8 mouse cellular contexts compared by ENCODE assay signal in genomic region chr5:64265145-64265544, GRCm38 (mm10).
DNase-seq lines count a peak whose midpoint lies in the region; ATAC-seq and TF ChIP-seq lines count a peak whose summit lies in the region.

No protein-coding gene starts in this region.

- no peak for TF ChIP-seq EP300 in ES-Bruce4 (IDR thresholded peaks at IDR 0.05; ENCODE audit: insufficient read depth, low read depth, low read length)

- WGBS in forebrain, embryonic 14.5 days = 17% methylated on average over 3 of the region's 3 CpGs
- 36% methylated on average over 3 of the region's 3 CpGs for WGBS in forebrain, embryonic 15.5 days
- WGBS in limb, embryonic 14.5 days = 30% methylated on average over 3 of the region's 3 CpGs
- 37% methylated on average over 3 of the region's 3 CpGs for WGBS in limb, embryonic 10.5 days
- WGBS in midbrain, postnatal 0 days = 30% methylated on average over 3 of the region's 3 CpGs

- no peaks in the 10 kb centered on the region for H3K36me3 ChIP-seq in forebrain, embryonic 14.5 days (ENCODE audit: control insufficient read depth, insufficient read depth, low read length)
- no peaks in the 10 kb centered on the region for H3K36me3 ChIP-seq in forebrain, embryonic 15.5 days
- peaks cover 10% of the 10 kb centered on the region for H3K36me3 ChIP-seq in limb, embryonic 14.5 days (ENCODE audit: control insufficient read depth, insufficient read depth, low read length)
- H3K36me3 ChIP-seq in limb, embryonic 10.5 days = peaks cover 19% of the 10 kb centered on the region
- no peaks in the 10 kb centered on the region for H3K36me3 ChIP-seq in ES-Bruce4 (ENCODE audit: control insufficient read depth, insufficient read depth, low read length, poor library complexity, severe bottlenecking)
- H3K36me3 ChIP-seq in midbrain, postnatal 0 days (ENCODE audit: insufficient read depth, low read length) = no peaks in the 10 kb centered on the region

- no peak overlapping the region for H3K4me2 ChIP-seq in forebrain, embryonic 14.5 days (ENCODE audit: low read length)
- H3K4me2 ChIP-seq in forebrain, embryonic 15.5 days (replicated peaks) = no peak overlapping the region
- no peak overlapping the region for H3K4me2 ChIP-seq in limb, embryonic 14.5 days (replicated peaks; ENCODE audit: low read depth, low read length, severe bottlenecking)
- H3K4me2 ChIP-seq in midbrain, postnatal 0 days (ENCODE audit: low read depth, low read length, poor library complexity, severe bottlenecking) = no peak overlapping the region

- ATAC-seq in forebrain, embryonic 14.5 days = peak; percentile 48; the same call in 1 of the 2 replicates
- no peak for ATAC-seq in forebrain, embryonic 15.5 days (replicated peaks)
- no peak for ATAC-seq in limb, embryonic 14.5 days (ENCODE audit: low FRiP score, low read depth)
- ATAC-seq in granulocyte monocyte progenitor cell, adult 5-6 weeks (replicated peaks; ENCODE audit: poor library complexity, severe bottlenecking) = peak; percentile 85
- ATAC-seq in midbrain, postnatal 0 days (ENCODE audit: low FRiP score) = no peak
- ATAC-seq in erythroid progenitor cell, adult 5-6 weeks (replicated peaks; ENCODE audit: low FRiP score, poor library complexity, severe bottlenecking) = no peak

- no peaks in the 10 kb centered on the region for H3K27me3 ChIP-seq in forebrain, embryonic 14.5 days (replicated peaks; ENCODE audit: control insufficient read depth, insufficient read depth, low read length)
- no peaks in the 10 kb centered on the region for H3K27me3 ChIP-seq in forebrain, embryonic 15.5 days
- no peaks in the 10 kb centered on the region for H3K27me3 ChIP-seq in limb, embryonic 14.5 days (ENCODE audit: control insufficient read depth, insufficient read depth, low read length)
- H3K27me3 ChIP-seq in limb, embryonic 10.5 days (ENCODE audit: low read depth, poor library complexity, severe bottlenecking) = no peaks in the 10 kb centered on the region
- no peaks in the 10 kb centered on the region for H3K27me3 ChIP-seq in ES-Bruce4 (ENCODE audit: control insufficient read depth, insufficient read depth, low read length, poor library complexity, severe bottlenecking)
- no peaks in the 10 kb centered on the region for H3K27me3 ChIP-seq in midbrain, postnatal 0 days (ENCODE audit: insufficient read depth, low read length)

- DNase-seq in forebrain, embryonic 14.5 days (ENCODE audit: low spot score) = peak; percentile 53
- DNase-seq in limb, embryonic 14.5 days (ENCODE audit: low spot score) = peak; percentile 56
- no peak for DNase-seq in limb, embryonic 10.5 days (ENCODE audit: low spot score)
- peak; percentile 38 for DNase-seq in midbrain, postnatal 0 days (ENCODE audit: low spot score)

- no peaks in the 10 kb centered on the region for H3K9me3 ChIP-seq in forebrain, embryonic 14.5 days (replicated peaks; ENCODE audit: control insufficient read depth, low read length)
- H3K9me3 ChIP-seq in forebrain, embryonic 15.5 days = no peaks in the 10 kb centered on the region
- H3K9me3 ChIP-seq in limb, embryonic 14.5 days (ENCODE audit: control insufficient read depth, low read length) = no peaks in the 10 kb centered on the region
- H3K9me3 ChIP-seq in limb, embryonic 10.5 days (replicated peaks) = no peaks in the 10 kb centered on the region
- H3K9me3 ChIP-seq in ES-Bruce4 (replicated peaks; ENCODE audit: control insufficient read depth, insufficient read depth, low read length, poor library complexity, severe bottlenecking) = no peaks in the 10 kb centered on the region
- H3K9me3 ChIP-seq in midbrain, postnatal 0 days (ENCODE audit: low read length) = no peaks in the 10 kb centered on the region

- TF ChIP-seq CTCF in ES-Bruce4 (IDR thresholded peaks at IDR 0.05; ENCODE audit: low read depth, low read length) = peak; percentile 15
- peak; percentile 65 for TF ChIP-seq CTCF in midbrain, postnatal 0 days (IDR thresholded peaks at IDR 0.05)

- no peak overlapping the region for H3K27ac ChIP-seq in forebrain, embryonic 14.5 days (ENCODE audit: low read depth, low read length)
- H3K27ac ChIP-seq in forebrain, embryonic 15.5 days (replicated peaks) = no peak overlapping the region
- no peak overlapping the region for H3K27ac ChIP-seq in limb, embryonic 14.5 days (replicated peaks; ENCODE audit: low read depth, low read length)
- no peak overlapping the region for H3K27ac ChIP-seq in limb, embryonic 10.5 days
- no peak overlapping the region for H3K27ac ChIP-seq in ES-Bruce4 (ENCODE audit: insufficient read depth, low read length)
- H3K27ac ChIP-seq in midbrain, postnatal 0 days (ENCODE audit: low read depth, low read length) = no peak overlapping the region

- no peak overlapping the region for H3K9ac ChIP-seq in forebrain, embryonic 14.5 days (ENCODE audit: low read length)
- H3K9ac ChIP-seq in forebrain, embryonic 15.5 days (replicated peaks) = no peak overlapping the region
- H3K9ac ChIP-seq in limb, embryonic 14.5 days (ENCODE audit: low read depth, low read length, severe bottlenecking) = no peak overlapping the region
- no peak overlapping the region for H3K9ac ChIP-seq in ES-Bruce4 (ENCODE audit: low read depth, poor library complexity, severe bottlenecking)
- H3K9ac ChIP-seq in midbrain, postnatal 0 days (replicated peaks; ENCODE audit: low read length, poor library complexity, severe bottlenecking) = no peak overlapping the region

- no peak for TF ChIP-seq POLR2A in limb, embryonic 14.5 days (IDR thresholded peaks at IDR 0.05; ENCODE audit: borderline replicate concordance, extremely low read depth, insufficient read depth, insufficient read length)
- TF ChIP-seq POLR2A in ES-Bruce4 (IDR thresholded peaks at IDR 0.05; ENCODE audit: insufficient read depth, low read length) = no peak

- H3K4me3 ChIP-seq in forebrain, embryonic 14.5 days (ENCODE audit: low read depth, low read length) = no peak overlapping the region
- no peak overlapping the region for H3K4me3 ChIP-seq in forebrain, embryonic 15.5 days
- no peak overlapping the region for H3K4me3 ChIP-seq in limb, embryonic 14.5 days (replicated peaks; ENCODE audit: low read length)
- H3K4me3 ChIP-seq in limb, embryonic 10.5 days = no peak overlapping the region
- no peak overlapping the region for H3K4me3 ChIP-seq in ES-Bruce4 (ENCODE audit: low read depth, low read length)
- H3K4me3 ChIP-seq in midbrain, postnatal 0 days (ENCODE audit: low read depth, low read length) = no peak overlapping the region

- no peaks in the 10 kb centered on the region for H3K4me1 ChIP-seq in forebrain, embryonic 14.5 days (ENCODE audit: control insufficient read depth, insufficient read depth, low read length)
- H3K4me1 ChIP-seq in forebrain, embryonic 15.5 days = 0 out of 2 replicates have a peak, but pooled peaks cover 3% of the 10 kb centered on the region
- peaks cover 5% of the 10 kb centered on the region; the same call in 1 of the 2 replicates for H3K4me1 ChIP-seq in limb, embryonic 14.5 days (ENCODE audit: control insufficient read depth, insufficient read depth, low read length)
- H3K4me1 ChIP-seq in limb, embryonic 10.5 days = peaks cover 8% of the 10 kb centered on the region
- H3K4me1 ChIP-seq in ES-Bruce4 (ENCODE audit: control insufficient read depth, insufficient read depth, low read length) = no peaks in the 10 kb centered on the region
- H3K4me1 ChIP-seq in midbrain, postnatal 0 days (ENCODE audit: insufficient read depth, low read length) = no peaks in the 10 kb centered on the region; the same call in 1 of the 2 replicates

Comparison
In these comparisons a context has a peak if more than half of its experiments do, and no peak if none do; other contexts are left out.
1. ATAC-seq: peak in forebrain, embryonic 14.5 days (single experiment) and granulocyte monocyte progenitor cell, adult 5-6 weeks (single experiment); none in forebrain, embryonic 15.5 days (single experiment), limb, embryonic 14.5 days (single experiment), midbrain, postnatal 0 days (single experiment) and erythroid progenitor cell, adult 5-6 weeks (single experiment).